Mouse (Mus musculus): Measurements from ENCODE around the gene Gm20388.

Gene Gm20388

DNA sequence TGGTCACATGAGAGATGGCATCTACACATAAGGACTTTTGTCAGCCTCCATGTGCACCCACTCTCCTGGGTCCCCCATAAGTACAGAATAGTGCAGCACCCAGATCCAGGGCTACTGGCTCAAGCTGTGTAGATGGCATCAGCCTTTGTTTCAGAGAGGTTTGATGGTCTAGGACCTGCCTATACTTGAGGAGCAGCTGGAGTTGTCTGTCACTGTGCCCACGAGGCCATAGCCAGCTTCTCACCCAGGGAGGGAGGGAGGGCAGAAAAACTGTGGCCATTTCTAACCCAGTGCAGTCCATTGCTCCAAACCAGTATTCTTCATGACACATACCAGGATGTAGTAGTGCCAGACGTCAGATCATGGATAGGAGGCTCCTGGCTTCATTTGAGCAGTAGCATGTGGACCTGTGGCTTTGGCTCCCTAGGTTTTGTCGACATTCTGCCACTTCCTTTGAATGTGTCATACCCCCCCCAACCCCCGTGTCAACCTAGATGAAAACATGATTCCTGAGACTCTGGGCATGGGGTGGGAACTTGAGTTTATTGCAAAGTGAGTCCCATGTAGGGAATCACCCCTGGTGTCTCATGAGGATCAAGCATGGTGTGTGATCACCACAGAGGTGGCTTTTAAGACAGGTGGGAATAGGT is 4377.7 kb downstream of the Gm20388 start:
- no peak for DNase-seq (ENCODE audit: extremely low spot score)

DNA sequence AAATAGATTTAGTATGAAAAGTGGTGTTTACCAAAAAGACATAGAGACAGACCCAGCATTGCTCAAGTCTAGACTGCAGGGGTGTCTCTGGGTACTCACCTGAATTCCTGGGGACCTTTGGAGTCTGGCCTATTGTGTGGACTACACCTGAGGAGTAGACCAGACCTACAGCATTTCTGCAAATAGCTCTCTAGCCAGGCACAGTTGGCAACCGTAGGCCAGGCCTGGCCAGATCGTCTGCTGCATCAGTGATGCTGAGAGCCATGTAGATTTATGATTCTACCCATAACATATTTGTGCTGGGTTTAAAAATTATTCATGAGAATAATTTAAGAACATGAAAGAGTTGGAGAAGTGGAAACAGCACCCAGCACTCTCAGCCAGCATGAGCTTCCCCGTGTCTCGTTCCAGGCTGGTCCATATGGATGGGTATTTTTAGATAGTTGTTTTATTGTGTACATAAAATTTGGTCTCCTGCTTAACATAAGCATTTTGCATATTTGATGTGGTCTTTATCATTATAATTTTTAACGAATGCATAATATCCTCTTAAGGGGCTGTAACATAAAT is 4378.9 kb downstream of the Gm20388 start:
- no peak for DNase-seq (ENCODE audit: extremely low spot score)

DNA sequence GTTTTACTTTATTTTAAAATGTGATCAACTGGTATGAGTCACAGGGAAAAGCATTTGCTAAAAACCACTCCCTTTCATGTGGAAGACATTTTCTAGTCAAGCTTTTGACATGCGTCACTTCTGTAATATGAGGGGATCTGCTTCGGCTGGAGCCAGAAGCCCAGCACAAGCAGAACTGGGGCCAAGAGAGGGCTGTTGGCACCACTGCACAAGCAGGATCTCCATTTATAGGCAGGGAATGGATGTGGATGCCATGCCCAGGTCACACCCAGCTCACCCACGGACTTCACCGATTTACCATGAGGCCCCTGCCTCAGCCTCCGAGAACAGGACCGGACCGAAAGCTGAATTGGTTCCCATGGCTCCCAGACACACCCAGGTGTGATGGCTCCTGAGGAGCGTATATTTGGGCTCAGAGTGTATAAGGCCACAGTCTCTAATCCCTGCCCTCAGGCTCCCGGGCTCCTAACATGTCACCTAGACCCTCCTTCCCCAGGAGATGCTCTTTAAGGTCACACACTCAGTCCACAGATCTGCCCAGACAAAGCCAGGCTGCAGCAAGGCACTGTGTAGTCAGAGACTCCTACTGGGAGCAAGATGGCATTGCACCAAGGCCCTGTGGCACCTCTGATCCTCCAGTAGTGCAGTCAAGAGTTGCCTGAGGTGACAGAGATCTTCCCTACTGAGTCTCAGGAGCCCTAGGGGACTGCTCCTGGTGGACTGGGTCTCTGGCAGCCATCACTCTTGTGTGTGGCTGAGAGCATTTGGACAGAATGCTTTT is 4380.5 kb downstream of the Gm20388 start:
- no peak for DNase-seq (ENCODE audit: extremely low spot score)

DNA sequence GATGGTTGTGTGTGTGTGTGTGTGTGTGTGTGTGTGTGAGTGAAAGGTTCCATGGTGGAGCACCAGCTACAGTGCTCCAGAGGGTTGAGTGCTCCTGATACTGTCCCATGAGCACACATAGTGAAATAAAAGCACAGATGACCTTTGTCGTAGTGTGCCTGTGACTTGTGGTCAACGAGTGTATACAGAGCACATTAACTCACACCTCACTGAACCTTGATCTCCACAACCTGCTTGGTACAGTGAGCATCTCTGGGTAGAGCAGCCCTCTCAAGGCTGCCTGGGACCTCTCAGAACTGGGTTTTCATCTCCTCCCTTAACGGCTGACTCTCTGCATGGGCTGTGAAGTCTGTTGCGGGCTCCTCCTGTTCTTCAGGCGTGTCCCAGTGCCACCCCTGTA is 4381.1 kb downstream of the Gm20388 start:
- no peak for DNase-seq (ENCODE audit: extremely low spot score)

DNA sequence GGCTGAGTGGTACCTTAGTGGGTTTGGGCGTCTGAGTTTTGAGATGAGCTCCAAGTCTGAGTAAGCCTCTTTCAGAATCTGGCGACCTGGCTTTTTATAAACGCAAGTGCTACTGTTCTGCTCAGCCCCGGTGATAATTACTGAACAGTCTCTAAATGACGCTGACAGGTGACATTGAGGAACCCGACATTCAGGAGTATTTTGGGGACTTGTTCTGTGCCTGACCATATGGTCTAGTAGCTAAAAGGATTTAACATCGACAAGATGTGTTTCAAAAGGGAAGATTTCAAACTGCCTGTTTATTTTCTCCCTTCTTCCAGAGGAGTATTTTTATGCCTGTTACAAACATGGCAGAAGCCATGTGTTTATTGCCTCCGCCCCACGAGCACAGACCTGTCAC is 4382.3 kb downstream of the Gm20388 start:
- DNase-seq (ENCODE audit: extremely low spot score) = no peak

DNA sequence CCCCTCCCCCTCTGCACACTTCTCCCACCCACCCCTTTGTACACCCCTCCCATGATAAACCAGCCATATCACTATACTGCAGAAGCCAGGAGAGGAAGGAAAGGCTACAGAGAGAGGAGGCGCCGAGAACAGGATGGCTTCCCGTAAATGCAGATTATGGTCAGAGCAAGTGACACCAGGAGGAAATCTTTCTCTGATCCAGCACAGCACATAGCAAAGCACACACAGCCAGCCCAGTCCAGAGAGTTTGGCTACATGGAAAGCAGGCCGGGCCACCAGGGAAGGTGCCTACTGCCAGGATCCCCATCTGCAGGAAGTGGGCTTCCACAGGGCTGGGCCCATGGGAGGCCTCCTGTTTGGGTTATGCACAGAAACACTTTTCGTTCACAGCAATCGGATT is 4383.8 kb downstream of the Gm20388 start:
- DNase-seq (ENCODE audit: extremely low spot score) = no peak

DNA sequence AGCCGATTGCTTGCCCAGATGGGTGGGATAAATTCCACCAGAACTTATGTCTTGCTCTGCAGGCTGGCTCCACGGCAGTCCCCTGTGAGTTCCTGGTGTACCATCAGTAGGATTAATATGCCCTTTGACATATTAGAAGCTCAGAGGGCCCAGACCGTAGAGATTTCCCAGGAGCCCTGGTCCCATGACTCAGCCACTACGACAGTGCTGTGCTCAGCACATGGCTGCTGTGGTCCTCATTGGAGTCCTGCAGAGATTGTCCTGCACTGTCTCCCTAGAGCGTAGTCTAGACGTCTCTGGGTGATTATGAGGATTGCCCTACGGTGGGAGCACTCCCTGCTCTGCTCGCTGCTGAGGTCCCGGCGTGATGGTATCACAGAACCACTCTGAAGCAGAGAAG is 4384.3 kb downstream of the Gm20388 start:
- DNase-seq (ENCODE audit: extremely low spot score) = no peak

DNA sequence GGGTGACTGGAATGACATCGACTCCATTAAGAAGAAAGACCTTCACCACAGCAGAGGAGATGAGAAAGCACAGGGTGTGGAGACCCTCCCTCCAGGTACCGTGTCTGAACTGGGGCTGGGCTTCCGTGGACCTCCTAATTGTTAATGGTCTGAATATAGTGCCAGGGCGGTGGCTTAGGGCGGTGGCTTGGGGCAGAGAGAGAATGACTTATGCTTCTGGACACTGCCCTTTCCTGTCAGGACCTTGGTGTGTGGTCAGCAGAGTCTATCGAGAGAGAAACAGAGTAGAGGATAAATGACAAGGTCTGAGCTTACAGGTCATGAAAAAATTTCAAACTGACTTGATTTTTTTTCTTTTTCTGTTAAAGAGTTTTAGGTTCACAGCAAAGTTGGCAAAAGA is 4384.7 kb downstream of the Gm20388 start:
- DNase-seq (ENCODE audit: extremely low spot score) = no peak

DNA sequence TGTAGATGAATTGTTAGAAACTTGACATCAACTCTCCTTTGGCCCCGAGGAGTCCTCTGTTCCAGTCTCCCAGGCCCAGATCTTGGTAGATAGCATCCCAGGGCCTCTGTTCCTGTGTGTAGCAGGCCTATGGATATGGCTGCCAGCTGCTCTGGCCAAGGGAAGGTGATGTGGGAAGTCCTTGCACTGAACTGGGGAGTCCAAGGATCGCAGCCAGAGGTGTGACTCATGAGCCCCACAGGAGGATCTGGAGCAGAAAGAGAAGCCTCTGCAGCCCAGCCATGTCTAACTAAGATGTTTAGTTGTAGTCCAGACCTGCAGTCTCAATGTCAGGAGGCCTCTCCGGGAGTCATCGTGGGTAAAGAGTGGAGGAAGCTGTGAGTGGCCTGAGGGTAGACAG is 4390.9 kb downstream of the Gm20388 start:
- DNase-seq (ENCODE audit: extremely low spot score) = no peak

DNA sequence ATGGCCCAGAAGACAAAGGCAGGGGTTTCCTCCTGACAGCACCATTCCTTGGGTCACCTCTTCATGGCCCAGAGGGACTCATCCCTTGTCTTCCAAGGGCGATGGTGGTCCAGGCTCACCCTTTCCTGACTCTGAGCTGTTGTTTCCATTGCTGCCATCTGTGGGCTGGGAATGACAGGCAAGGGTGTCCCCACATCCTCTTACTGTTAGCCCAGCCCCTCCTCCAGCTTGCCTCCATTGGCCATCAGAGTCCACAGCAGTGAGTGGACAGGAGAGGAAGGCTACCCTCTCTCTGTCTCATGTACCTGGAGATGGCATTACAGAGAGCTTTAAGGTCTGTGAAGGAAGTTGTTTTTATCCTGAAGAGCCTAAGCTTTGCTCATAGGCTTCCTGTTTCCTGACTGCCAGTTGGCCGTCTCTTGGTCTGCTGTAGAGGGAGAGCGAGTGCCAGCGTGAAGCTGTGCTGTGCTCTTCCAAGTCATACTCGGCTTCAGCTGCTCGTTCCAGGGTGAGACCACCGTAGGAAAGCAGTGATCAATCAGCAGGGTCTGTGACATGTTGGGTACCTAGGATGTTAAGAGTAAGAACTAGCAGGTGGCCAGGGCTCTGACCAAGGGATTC is 4391.4 kb downstream of the Gm20388 start:
- no peak for DNase-seq (ENCODE audit: extremely low spot score)

DNA sequence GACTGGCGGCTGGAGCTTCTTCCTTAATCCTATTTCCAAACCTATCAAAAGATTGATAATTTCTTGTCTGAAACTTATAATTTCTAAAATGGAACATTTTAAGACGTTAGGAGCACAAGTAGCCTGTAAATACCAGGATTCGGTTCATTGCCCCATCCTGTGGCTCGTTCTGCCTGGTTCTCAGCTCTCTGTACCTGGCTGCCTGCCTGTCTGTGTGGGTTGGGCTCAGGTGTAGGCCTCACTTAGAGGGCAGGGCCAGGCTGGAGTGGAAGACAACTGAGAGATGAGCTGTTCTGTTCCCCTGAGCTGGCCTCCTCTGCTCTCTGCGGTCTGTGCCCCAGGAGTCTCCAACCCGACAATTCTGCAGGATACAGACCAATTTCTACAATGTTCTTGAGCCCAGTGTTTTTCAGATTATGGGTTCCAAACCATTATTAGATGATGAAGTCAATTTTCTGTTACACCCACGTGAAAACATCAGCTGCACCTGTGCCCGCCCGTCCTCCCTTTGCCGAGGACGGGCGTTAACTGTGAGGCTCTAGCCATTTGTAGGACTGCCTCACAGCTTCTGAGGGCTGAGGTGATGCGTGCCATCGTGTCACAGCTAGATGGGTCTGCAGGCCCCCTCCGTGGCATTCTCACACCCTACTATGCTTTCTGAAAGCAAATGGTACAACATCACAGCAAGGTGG is 4392.7 kb downstream of the Gm20388 start:
- no peak for DNase-seq (ENCODE audit: extremely low spot score)

DNA sequence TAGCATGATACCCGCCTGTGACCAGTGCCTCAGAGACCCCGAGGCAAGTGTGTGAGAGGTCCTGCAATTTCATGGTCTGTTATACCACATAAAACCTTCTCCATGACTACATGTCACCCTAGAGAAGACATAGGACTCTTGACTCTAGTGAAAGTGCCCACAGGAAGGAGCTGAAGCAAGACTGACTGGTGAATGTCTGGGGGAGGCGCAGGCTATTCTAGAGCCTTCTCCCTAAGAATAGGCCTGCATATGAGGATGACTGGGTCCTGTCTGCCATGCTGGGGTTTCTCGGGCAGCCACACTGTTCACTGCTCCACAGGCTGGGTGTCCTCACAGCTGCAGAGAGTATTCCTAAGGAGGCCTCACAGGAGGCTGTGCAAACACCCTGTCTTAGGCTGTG is 4393.5 kb downstream of the Gm20388 start:
- DNase-seq (ENCODE audit: extremely low spot score) = no peak

DNA sequence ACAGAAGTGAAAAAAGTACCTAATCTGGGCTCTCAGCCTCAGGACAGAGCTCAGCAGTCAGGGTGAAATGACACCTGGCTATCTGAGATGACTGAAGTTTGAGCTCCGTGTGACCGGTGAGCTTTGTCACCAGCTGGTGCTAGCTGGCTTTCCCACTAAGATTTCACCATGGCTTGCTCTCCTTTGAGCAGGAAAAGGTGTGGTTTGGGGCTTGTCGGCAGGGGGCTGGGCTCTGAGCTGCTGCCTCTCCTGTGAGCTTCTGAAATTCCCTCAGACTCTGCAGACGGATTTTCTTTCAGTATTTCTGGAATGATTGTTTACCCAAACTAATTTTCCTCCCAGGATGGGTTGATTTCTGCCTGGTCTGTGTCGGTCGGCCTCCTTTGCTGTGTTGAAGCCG is 4395.9 kb downstream of the Gm20388 start:
- DNase-seq (ENCODE audit: extremely low spot score) = no peak

DNA sequence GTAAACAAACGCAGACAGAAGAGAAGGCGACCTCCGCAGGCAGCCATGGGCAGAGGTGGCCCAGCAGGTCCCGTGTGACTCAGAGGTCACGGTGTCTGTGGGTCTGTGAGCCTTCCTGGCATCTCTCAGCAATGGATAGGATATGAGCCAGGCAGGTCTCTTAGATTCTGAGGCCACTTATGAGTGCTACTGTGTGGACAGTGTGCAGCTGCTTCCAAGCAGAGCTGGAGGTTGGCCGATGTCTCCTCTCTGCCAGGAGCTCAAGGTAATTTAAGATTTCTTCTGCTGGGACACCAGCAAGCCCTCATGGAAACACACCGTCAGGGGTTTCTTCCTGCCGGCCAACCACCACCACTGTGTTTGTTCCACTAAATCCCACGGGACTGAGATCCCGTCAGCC is 4397.1 kb downstream of the Gm20388 start:
- DNase-seq (ENCODE audit: extremely low spot score) = no peak

DNA sequence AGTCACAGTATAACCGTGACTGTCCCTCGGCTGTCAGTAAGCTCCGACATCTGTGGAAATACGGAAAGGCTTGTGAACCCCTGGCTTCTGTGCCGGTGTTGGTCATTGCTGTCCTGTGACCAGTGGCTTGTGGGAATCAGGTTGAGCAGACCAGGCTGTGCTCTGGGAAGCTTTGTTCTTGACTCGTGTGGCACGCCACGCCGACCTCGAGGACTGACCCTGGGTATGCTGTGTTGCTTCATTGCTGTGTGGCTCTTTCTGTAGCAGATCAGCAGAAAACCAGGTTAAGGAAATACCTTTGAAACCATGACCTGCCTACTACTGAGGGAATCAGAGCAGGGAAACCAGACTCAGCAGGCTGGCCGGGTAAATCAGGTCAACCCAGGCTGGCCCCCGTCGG is 4399.9 kb downstream of the Gm20388 start:
- DNase-seq (ENCODE audit: extremely low spot score) = no peak

DNA sequence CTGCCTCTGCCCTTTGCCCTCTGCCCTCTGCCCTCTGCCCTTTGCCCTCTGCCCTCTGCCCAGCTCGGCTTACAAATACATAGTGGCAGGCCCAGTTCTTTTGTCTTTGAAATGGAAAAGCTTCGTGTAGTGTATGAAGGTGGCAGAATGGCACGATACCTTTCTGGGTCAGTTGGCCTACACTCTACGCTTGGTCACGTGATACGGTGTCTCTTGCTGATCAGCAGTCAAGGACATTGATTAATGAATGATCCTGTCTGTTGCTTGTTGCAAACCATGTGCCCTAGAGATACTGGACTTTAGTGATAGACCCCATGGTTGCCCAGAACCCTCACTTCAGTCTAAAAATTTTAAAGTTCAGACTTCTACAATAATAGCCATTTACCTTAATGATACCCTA is 4400.5 kb downstream of the Gm20388 start:
- DNase-seq (ENCODE audit: extremely low spot score) = no peak

DNA sequence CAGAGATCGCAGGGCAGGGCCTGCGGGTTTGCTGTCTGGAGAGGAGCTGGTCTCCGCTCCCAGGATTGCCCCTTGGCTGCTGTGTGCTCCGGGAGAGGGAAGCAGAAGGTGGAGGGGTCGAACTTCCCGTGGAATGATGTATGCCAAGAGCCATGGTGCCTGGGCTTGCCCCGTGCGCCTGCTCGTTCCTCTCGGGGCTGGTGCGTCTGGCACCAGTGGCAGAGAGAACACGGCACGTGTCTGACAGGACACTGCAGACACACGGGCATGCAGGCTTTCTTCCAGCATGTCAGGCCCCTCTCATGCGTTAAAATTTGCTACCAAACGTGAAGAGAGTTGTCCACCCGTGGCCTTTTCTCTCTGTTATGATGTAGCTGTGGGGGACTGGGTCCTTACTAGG is 4401.1 kb downstream of the Gm20388 start:
- no peak for DNase-seq (ENCODE audit: extremely low spot score)

DNA sequence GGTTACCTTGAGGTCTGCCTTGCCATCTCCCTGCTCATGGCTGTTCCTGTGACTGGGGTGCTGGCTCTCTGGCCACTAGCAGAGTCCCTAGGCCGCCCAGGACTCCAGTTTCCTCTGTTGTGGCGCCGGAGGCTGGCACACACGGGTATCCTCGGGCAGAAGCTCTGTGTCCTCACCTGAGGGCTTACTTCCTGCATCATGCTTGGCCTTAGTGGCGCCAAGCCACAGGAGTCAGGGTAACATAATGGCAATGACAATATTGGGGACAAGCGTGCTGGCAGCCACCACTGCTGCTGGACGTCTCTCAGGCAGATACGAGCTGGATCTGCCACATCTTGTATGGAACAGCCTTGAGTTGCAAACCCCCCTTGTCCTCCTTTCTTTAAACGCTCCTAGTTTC is 4401.6 kb downstream of the Gm20388 start:
- DNase-seq (ENCODE audit: extremely low spot score) = no peak

DNA sequence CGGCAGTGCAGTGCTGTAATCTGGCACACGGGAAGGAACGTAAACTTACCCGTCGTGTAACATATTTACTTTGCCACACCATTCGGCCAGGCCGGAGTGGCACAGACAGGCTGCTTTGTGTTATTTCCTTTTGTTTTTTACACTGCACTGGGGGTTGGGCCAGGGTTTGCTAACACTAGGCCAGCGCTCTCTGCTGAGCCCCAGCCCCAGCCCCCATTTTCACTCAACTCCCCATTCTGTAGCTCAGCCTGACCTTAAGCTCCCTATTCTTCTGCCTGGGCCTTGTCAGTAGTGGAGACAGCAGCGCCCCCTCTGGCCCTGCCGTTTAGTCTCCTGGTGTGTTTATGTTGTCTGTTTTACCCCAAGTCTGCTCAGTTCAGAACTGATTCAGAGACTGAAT is 4404.2 kb downstream of the Gm20388 start:
- DNase-seq (ENCODE audit: extremely low spot score) = peak; percentile 33

DNA sequence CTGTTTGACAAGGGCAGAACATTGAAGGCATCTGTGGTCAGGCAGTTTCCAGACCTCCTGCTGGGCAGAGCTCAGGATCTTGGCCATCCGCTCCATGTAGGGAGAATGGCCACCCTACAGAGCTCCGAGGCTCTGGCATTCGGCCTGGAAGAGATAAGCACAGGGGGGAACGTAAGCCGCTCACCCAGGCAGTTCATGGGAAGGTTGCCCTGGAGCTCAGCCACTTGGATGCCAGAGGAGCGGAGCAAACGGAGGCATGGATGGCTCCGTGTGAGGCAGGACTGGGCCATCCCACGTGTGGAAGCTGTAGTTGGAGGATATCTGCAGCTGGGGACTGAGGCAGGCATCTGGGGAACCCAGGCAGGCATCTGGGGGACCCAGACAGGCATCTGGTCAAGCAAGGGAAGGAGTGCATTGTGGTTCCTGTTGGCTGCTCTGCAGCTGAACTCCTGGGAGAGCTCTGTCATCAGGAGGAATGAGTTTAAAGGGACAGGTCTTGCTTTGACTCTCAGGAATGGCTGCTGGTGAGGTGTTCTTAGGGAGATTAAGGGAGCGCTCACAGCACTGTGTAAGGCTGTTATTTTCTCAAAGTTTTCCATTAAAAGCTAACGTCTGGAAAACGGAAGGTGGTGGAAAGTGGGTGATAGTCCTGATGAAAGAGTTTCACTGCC is 4406.0 kb downstream of the Gm20388 start:
- DNase-seq (ENCODE audit: extremely low spot score) = no peak

DNA sequence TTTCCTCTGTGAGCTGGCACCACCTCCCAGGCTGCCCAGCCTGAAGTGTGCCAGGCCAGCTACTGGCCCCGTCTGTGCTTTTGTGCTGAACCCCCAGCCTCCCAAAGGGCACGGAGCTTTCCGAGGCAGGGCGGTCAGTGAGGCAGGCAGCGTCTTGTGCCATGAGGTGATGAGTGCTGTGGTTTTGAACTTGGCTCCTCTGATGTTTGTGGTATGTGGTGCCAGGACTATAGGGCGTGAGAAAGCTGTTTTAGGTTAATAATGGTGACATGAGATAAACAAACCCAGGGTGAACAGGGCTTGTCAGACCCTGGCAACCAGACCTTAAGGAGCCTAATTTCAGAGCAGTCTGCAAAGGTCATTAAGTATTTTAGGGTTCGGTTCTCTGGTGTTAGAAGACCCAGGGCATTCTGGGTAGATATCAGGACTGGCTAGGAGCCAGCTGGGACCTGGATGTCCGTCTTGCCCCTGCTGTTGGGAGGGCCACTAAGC is 4406.6 kb downstream of the Gm20388 start:
- DNase-seq (ENCODE audit: extremely low spot score) = no peak

DNA sequence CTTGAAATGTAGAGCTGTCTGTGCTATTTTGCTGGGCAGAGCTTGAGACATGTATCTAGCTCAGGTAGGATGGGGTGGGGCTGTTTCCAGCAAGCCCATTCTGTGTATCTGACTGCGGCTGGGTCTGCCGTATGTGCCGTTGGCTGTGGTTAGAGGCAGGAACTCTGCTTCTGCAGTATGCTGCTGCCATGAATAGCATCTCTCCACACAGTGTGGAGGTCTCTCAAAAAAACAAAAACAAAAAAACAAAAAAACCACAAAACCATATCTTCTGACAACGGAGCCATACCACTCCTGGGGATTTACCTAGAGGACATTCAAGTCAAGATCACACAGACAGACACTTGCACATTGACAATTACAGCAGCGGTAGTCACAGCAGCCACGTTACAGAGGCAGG is 4407.2 kb downstream of the Gm20388 start:
- DNase-seq (ENCODE audit: extremely low spot score) = no peak

Data from embryo, embryonic 9.5 days (tissue).